Mouse (Mus musculus): ENCODE results near the gene Gys1. TPM values are rescaled to one million over a fixed set of nuclear protein-coding genes. Genes with fewer than 3 reads are reported as not detected.
A peak's percentile ranks its signal among the peaks of the same experiment; 100 is the strongest.
"Not testable (repeated sequence)": the region's sequence is repeated elsewhere in the genome, so short reads cannot be mapped to it uniquely, and the experiment has no call there.

Gene Gys1
- polyA plus RNA-seq, 1 experiment from 2014 or later = 22.7 TPM

DNA sequence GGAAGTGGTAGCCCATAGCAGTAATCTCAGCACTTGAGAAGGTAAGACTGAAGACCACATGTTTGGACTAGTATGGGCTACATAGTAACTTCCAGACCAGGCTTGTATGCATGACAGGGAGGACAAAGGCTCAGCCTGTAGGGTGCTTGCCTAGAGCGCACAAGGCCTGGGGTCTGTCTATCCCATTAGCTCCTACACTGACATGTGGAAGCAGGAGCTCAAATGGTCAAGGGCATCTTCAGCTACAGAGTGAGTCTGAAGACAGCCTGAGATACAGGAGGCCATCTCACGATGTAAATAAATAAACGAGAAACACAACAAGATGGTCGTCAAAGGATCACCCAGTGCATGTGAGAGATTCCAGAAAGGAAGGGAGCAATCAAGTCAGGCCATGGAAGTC lies 27.7 kb downstream of the Gys1 start:
- WGBS = 94% methylated on average over 4 of the region's 4 CpGs
- Histone ChIP-seq H3K9me3 (no peaks in the 10 kb centered on the region), H3K27me3 (replicated peaks) (no peaks in the 10 kb centered on the region), H3K4me2 (no peak overlapping the region), H3K4me3 (no peak overlapping the region), H3K27ac (no peak overlapping the region), H3K36me3 (replicated peaks) (peaks cover 15% of the 10 kb centered on the region), H3K9ac (no peak overlapping the region), H3K4me1 (peaks cover 45% of the 10 kb centered on the region)
- no peak for ATAC-seq (replicated peaks)

DNA sequence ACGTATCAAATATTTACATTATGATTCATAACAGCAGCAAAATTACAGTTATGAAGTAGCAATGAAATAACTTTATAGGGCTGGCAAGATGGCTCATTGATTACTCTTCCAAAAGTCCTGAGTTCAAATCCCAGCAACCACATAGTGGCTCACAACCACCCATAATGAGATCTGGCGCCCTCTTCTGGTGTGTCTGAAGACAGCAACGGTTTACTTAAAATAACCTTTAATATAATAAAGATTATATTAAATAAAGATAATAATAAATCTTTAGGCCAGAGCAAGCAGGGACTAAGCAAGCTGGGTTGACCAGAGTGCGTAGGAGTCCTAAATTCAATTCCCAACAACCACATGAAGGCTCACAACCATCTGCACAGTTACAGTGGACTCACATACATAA lies 28.2 kb downstream of the Gys1 start:
- H3K4me1 ChIP-seq = peaks cover 41% of the 10 kb centered on the region
- WGBS = 86% methylated on average over 4 of the region's 4 CpGs

DNA sequence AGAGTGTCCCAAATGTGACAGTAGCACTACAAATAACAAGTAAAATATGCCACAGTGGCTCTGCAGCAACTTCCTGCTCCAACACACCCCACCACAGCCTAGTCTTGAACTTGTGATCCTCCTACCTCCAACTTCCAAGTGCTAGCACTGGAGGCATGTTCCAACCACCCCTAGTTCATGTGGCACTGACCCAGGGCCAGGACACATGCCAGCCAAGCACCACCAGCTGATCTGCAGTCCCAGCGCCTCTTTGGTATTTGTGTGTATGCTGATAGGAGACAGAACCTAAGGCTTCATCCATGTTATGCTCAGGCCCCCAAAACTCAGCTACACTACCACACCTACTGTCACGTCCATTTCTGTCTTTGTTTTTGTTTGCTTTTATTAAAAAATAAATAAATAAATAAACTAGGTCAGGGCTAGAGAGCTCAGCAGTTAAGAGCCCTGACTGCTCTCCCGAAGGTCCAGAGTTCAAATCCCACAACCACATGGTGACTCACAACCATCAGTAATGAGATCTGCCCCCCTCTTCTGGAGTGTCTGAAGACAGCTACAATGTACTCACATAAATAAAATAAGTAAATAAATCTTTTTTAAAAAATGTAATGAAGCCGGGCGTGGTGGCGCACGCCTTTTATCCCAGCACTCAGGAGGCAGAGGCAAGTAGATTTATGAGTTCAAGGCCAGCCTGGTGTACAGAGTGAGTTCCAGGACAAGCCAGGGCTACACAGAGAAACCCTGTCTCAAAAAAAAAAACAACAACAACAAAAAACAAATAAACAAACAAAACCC lies 29.5 kb downstream of the Gys1 start:
- Histone ChIP-seq H3K4me2 (no peak overlapping the region), H3K4me3 (no peak overlapping the region), H3K27me3 (replicated peaks) (no peaks in the 10 kb centered on the region), H3K9me3 (no peaks in the 10 kb centered on the region), H3K4me1 (peaks cover 35% of the 10 kb centered on the region), H3K27ac (no peak overlapping the region), H3K9ac (no peak overlapping the region), H3K36me3 (replicated peaks) (peaks cover 15% of the 10 kb centered on the region)
- no peak for ATAC-seq (replicated peaks)
- 97% methylated on average over 7 of the region's 7 CpGs for WGBS

More for the DNA sequence above, 28.2 kb downstream of the Gys1 start:
- not testable (repeated sequence) for H3K4me3 ChIP-seq; H3K4me2 ChIP-seq; H3K27ac ChIP-seq; ATAC-seq (replicated peaks); H3K9ac ChIP-seq; H3K9me3 ChIP-seq; H3K27me3 ChIP-seq (replicated peaks)
- H3K36me3 ChIP-seq (replicated peaks) = peaks cover 15% of the 10 kb centered on the region

GRCm38 (mm10) chr7:45465112-45465511 lies 30.5 kb downstream of the Gys1 start:
- H3K9me3 ChIP-seq = no peaks in the 10 kb centered on the region
- no peak for ATAC-seq (replicated peaks)
- H3K27me3 ChIP-seq (replicated peaks) = no peaks in the 10 kb centered on the region
- no peak overlapping the region for H3K9ac ChIP-seq
- H3K4me3 ChIP-seq = no peak overlapping the region
- H3K27ac ChIP-seq = no peak overlapping the region
- H3K36me3 ChIP-seq (replicated peaks) = peaks cover 15% of the 10 kb centered on the region
- H3K4me1 ChIP-seq = peaks cover 33% of the 10 kb centered on the region
- H3K4me2 ChIP-seq = peak overlapping the region; percentile 83; the same call in 1 of the 2 replicates
- whole genome bisulfite sequencing = 95% methylated on average over 12 of the region's 12 CpGs

DNA sequence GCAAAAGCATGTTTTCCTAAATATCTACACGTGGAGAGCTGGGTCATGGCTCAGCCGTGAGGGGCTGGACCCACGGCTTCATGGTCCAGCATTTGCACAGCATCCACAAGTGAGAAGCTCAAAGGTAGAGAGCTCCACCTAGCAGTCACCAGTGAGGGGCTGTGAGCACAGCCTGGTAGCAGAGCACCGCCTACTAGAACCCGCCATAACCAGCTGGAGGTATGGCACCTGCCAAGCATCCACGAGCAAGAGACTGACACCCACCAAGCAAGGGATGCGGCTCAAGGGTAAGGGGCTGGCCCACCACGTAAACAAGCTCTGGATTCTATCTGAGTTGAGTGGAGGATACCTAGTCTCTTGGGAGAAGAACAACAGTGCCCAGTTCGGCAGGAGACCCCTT lies 30.9 kb downstream of the Gys1 start:
- Histone ChIP-seq H3K9ac (peak overlapping the region; percentile 84), H3K4me1 (peaks cover 28% of the 10 kb centered on the region), H3K27me3 (replicated peaks) (no peaks in the 10 kb centered on the region), H3K4me3 (peak overlapping the region; percentile 76), H3K9me3 (no peaks in the 10 kb centered on the region), H3K27ac (no peak overlapping the region), H3K36me3 (replicated peaks) (peaks cover 15% of the 10 kb centered on the region), H3K4me2 (peak overlapping the region; percentile 83)
- 79% methylated on average over 9 of the region's 9 CpGs for WGBS
- no peak for ATAC-seq (replicated peaks)

DNA sequence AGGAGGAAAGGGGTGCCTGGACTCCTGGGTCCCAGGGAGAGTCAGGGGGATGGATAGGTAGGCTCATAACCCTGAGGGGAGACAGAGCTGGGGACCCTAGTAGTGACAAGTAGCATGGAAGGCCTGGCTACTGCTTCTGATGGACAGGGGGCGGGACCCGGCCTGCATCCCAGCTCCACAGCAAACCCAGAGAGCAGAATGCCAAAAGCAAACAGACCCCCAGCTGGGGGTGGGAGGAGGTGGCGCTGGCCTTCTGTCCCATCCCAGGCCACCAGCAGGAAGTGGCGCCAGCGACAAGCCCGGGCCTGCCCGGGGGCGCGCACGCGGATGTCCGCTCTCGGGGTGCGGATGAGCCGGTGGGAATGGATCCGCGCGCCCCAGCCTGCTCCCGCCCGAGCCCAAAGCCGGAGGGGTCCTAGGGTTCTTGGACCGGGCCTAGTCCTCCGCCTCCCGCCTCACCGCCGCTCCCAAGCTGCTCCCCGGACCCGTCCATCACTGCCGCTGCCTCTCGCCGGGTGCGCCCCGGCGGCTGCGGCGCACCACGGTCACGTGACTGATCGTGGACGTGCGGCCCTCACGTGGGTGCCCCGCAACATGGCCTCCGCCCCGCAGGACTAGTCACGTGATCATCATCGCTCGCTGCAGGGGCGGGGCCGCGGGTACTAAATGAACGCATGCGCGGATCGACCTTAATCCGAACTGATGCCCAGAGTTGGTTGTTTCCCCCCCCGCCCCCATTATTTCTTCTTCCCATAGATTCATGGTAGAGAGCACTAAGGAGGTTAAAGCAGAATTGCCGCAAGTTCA lies 31.8 kb downstream of the Gys1 start, which contains the start of gene Bax:
TSS of gene Bax (minus strand) at position 616 of the 807 bp plus-strand sequence.
- H3K4me1 ChIP-seq = peaks cover 23% of the 10 kb centered on the region
- H3K9ac ChIP-seq = peak within 1 kb of the TSS; percentile 84
- H3K4me3 ChIP-seq = peak within 1 kb of the TSS; percentile 76
- ATAC-seq (replicated peaks) = peak; percentile 70
- H3K9me3 ChIP-seq = no peaks in the 10 kb centered on the region
- peaks cover 15% of the 10 kb centered on the region for H3K36me3 ChIP-seq (replicated peaks)
- peak within 1 kb of the TSS; percentile 83 for H3K4me2 ChIP-seq
- H3K27ac ChIP-seq = peak within 1 kb of the TSS; percentile 79
- under 1% methylated on average over 58 of the region's 58 CpGs for WGBS
- no peaks in the 10 kb centered on the region for H3K27me3 ChIP-seq (replicated peaks)

- H3K9me3 ChIP-seq = no peaks in the 10 kb centered on the region
- WGBS = 37% methylated on average over 7 of the region's 7 CpGs
- peak overlapping the region; percentile 84 for H3K9ac ChIP-seq
- H3K36me3 ChIP-seq (replicated peaks) = peaks cover 15% of the 10 kb centered on the region
- H3K27ac ChIP-seq = peak overlapping the region; percentile 60
- no peaks in the 10 kb centered on the region for H3K27me3 ChIP-seq (replicated peaks)
- H3K4me3 ChIP-seq = peak overlapping the region; percentile 76
- peak overlapping the region; percentile 83 for H3K4me2 ChIP-seq
- peaks cover 23% of the 10 kb centered on the region for H3K4me1 ChIP-seq
- ATAC-seq (replicated peaks) = no peak; the same call in 1 of the 2 replicates
These were observed 32.5 kb downstream of the Gys1 start for GRCm38 (mm10) chr7:45467090-45467670.

GRCm38 (mm10) chr7:45470869-45471268 lies 36.2 kb downstream of the Gys1 start:
- H3K9ac ChIP-seq = no peak overlapping the region
- WGBS = 9% methylated on average over 3 of the region's 3 CpGs
- no peaks in the 10 kb centered on the region for H3K9me3 ChIP-seq
- no peaks in the 10 kb centered on the region for H3K36me3 ChIP-seq (replicated peaks)
- no peak overlapping the region for H3K4me2 ChIP-seq
- H3K27ac ChIP-seq = no peak overlapping the region
- H3K4me1 ChIP-seq = peaks cover 9% of the 10 kb centered on the region
- no peak for ATAC-seq (replicated peaks)
- no peak overlapping the region for H3K4me3 ChIP-seq
- H3K27me3 ChIP-seq (replicated peaks) = no peaks in the 10 kb centered on the region

DNA sequence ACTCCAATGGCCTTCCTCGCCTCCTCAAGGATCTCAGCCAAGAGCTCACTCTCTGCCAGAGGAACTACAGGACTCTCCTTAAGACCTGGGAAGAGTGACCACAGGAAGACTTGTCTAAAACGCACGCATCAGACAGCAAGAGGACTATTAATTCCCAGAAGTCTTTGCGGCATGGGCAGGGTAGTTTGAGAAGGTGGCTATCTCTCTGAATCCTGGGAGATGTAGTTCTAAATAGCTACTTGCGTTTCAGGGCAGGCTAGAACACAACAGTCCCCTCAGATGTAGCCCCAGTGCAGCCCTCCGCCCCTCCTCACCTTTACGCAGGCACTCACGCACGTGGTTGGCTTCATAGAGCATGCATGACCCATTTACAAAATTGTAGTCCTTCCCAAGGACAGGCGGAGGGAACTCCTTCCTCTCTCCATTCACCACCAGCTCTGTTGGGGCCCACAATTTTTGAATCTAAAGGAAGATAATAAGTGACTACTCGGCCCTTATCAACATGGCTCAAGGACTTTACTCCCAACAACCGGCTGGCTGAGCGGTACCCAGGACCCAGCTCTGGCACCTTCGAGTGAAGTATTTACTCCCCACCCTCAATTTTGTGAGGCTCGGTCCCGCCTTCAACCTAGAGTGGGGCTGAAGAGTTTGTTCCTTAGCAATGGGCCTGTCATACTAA lies 40.8 kb downstream of the Gys1 start:
- ATAC-seq (replicated peaks) = no peak
- H3K27me3 ChIP-seq (replicated peaks) = no peaks in the 10 kb centered on the region
- no peak overlapping the region for H3K4me3 ChIP-seq
- 76% methylated on average over 16 of the region's 16 CpGs for WGBS
- no peaks in the 10 kb centered on the region for H3K4me1 ChIP-seq
- H3K4me2 ChIP-seq = peak overlapping the region; percentile 21; the same call in 1 of the 2 replicates
- no peak overlapping the region for H3K9ac ChIP-seq
- no peaks in the 10 kb centered on the region for H3K36me3 ChIP-seq (replicated peaks)
- no peak overlapping the region for H3K27ac ChIP-seq
- no peaks in the 10 kb centered on the region for H3K9me3 ChIP-seq

DNA sequence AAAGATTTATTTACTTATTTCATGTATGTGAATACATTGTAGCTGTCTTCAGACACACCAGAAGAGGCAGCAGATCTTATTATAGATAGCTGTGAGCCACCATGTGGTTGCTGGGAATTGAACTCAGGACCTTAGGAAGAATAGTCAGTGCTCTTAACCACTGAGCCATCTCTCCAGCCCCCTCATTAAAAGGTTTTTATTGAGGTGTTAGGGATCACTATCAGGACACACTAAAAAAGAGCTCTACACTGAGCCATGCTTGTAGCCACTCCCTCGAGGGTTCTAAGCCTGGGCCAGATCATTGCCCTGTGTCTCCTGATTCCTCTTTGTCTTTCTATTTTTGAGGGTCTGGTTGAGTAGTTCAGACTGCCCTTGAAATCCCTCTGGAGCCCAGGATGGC lies 41.8 kb downstream of the Gys1 start:
- H3K27ac ChIP-seq = no peak overlapping the region
- no peaks in the 10 kb centered on the region for H3K36me3 ChIP-seq (replicated peaks)
- no peak overlapping the region for H3K9ac ChIP-seq
- H3K4me1 ChIP-seq = no peaks in the 10 kb centered on the region
- H3K4me3 ChIP-seq = no peak overlapping the region
- no peaks in the 10 kb centered on the region for H3K27me3 ChIP-seq (replicated peaks)
- H3K9me3 ChIP-seq = no peaks in the 10 kb centered on the region
- WGBS = 65% methylated on average over 1 of the region's 1 CpGs
- ATAC-seq (replicated peaks) = no peak
- no peak overlapping the region for H3K4me2 ChIP-seq

DNA sequence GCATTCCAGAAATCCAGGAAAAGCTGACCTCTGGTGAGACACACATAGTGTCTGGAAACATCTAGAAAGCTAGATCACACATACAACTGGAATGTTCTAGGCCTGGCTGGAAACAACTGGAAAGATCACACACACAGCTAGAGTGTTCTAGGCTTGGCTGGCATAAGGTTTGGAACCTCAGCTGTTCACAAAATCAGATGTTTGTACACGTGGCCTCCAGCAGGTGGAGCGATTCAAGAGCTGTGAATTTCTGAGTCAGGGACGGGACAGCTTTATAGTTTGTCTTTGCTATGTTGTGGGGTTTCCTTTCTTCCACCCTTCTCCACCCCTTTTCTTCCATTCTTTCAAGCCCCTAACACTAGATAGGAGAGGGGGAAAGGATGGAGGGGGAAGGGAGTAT lies 42.4 kb downstream of the Gys1 start:
- Histone ChIP-seq H3K9ac (no peak overlapping the region), H3K9me3 (no peaks in the 10 kb centered on the region), H3K4me1 (no peaks in the 10 kb centered on the region), H3K36me3 (replicated peaks) (no peaks in the 10 kb centered on the region), H3K4me3 (no peak overlapping the region), H3K4me2 (no peak overlapping the region), H3K27ac (no peak overlapping the region), H3K27me3 (replicated peaks) (no peaks in the 10 kb centered on the region)
- ATAC-seq (replicated peaks) = no peak
- 4% methylated on average over 3 of the region's 3 CpGs for WGBS

GRCm38 (mm10) chr7:45478774-45479173 lies 44.1 kb downstream of the Gys1 start:
- WGBS = 94% methylated on average over 7 of the region's 7 CpGs
- Histone ChIP-seq H3K36me3 (replicated peaks) (no peaks in the 10 kb centered on the region), H3K9ac (no peak overlapping the region), H3K27ac (no peak overlapping the region), H3K27me3 (replicated peaks) (no peaks in the 10 kb centered on the region), H3K4me2 (no peak overlapping the region), H3K4me1 (no peaks in the 10 kb centered on the region), H3K4me3 (no peak overlapping the region), H3K9me3 (no peaks in the 10 kb centered on the region)
- ATAC-seq (replicated peaks) = no peak
